Mouse (Mus musculus) R1 (cell line): ENCODE measurements at regions not wholly inside any gene's neighbourhood (a gene's known extent, or its start where the extent isn't known, plus 50 kb on each side); places are given as distances from the start of the nearest gene placed in this dataset.

ENCODE experiments used
- DNase-seq: peaks from one replicate; pipeline ENCODE4 v3.0.0-alpha.2; 2018; ENCODE audit warnings: low read depth, low spot score

- DNase-seq, result no peak
Measured at GRCm38 (mm10) chr11:64369516-64369915, 65.6 kb upstream of the Hs3st3a1 start.

DNA sequence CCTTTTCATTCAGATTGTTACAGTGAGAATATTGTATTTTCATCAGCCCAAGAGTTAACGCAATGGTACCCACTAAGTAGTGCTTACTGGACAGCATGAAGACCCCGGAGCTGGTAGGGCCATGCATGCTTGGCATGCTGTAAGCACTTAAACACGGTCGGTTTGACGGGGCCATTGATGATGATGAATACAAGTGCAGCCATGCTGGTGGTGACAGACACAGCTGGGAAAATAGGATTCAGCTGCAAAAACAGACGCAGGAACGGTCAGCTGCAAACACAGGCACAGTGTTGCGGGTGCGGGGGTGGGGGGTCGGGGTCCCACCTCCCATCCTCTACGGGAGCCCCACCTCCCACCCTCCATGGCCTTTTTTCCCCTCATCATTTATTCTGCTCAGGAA lies 99.7 kb upstream of the Hs3st3a1 start:
- DNase-seq, result no peak

GRCm38 (mm10) chr11:64332406-64332805 lies 102.7 kb upstream of the Hs3st3a1 start:
- no peak for DNase-seq

DNA sequence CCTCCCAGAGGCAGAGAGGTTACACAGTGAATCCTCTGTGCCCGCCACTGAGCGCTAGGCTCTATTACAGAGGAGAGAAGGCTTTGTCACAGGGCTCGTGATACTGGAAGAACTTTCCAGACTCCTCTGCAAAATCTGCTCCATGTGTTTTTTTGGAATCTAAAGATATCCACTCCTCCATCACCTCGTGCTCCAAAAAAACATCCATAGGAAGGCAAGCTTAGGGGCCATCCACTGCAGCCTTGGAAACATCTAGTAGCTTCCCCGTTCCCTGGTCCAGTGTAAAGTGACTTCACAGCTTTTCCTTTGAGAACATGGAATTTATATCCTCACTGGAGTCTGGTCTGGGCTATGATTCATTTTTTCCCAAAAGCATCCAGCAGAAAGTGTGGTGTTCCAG lies 103.3 kb upstream of the Hs3st3a1 start:
- DNase-seq, result no peak

DNA sequence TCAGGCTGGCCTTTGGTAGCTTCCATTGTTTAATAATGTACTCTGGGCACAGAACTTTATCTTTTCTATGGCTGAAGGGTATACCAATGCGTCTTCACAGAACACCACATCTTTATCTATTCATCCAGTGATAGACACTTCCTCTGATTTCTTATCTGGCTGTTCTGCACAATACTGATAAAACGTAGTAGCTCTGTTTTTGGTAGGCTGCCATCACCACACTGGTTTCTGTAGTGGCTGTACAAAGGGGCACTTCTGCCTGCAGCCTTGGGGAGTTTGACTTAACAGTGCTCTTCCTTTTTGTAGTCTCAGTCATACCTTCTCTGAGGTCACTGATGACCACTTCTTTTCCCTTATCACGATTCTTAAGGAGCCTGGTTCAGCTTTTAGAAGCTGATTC lies 106.0 kb upstream of the Hs3st3a1 start:
- no peak for DNase-seq

DNA sequence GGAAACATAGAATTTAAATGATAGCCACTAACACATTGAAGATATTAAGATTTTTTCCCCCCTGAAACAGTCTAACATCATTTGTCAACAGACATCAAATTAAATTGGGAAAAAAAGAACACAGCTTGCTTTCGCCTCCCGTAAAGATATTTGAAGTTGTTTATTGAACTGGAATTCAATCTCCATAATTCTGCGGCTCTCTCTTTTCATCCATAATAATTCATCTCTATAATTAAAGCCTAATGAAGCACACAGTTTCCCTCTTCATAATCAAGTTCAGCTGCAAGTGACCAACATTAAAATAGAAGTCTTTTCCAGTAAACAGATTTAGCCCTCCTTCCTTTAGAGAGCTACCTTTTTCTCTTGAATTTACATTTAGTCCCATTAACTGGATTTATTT lies 107.4 kb upstream of the Hs3st3a1 start:
- no peak for DNase-seq

DNA sequence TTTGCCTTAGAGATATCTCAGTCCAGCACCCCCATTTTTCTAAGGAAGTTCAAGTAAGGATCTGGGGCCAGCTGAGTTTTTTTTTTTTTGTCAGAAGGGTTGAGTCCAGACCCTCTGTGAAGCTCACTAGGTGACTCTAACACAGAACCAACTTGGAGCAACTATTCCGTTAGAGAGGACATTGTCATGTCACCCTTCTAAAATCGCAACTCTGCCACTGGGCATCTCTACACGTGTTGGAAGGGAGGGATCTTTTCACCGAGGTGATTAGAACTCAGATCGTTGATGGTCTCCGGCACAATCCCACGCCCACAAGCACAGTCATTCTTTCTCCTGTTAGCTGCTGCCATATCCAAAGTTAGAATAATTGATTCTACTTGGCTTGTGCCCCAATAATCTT lies 108.5 kb upstream of the Hs3st3a1 start:
- DNase-seq, result no peak

DNA sequence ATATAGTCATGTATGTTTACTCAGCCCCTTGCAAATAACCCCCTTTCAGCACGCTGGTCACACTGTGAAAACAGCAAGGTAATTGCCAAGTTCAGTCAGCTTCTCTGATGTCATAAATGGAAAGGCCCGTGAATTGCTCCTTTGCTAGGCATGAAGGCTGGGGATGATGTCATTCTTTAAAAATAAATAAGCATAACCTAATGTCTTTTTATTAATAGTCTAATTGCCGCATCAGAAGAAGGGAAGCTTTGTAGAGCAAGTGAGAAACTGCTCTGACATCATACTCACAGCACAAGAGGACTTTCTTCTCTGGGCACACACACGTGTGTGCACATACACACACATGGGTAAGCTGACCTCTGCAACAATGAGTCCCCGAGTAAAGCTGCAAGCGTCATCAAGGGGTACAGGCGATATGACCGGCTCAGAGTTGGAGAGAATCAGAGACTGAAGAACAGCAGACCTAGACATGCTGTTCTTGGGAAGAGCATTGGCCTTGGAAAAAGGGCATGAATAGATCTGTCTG lies 113.2 kb upstream of the Hs3st3a1 start:
- no peak for DNase-seq

- DNase-seq, result no peak
Measured at GRCm38 (mm10) chr11:64317458-64317857, 117.7 kb upstream of the Hs3st3a1 start.

GRCm38 (mm10) chr11:64314997-64315396 lies 120.1 kb upstream of the Hs3st3a1 start:
- no peak for DNase-seq

DNA sequence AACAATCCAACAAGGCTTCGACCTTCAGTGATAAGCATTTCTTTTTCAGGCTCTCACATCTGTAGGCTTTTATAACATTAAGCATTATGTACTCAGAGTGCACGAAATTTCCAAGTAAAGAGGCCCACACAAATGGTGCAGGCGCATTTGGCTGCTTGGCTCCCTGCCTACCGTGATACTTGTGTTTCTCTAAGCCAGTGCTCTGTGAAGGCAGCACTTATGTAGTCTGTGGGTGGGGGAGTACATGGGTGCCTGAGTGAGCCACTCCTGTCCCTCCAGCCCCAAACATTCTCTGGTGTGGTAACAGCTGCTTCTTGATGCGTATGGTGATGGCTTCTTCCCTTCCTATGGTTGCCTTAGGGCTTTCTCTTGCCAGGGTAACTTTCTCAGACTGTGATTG lies 121.9 kb upstream of the Hs3st3a1 start:
- DNase-seq, result no peak

GRCm38 (mm10) chr11:64309881-64310280 lies 125.3 kb upstream of the Hs3st3a1 start:
- no peak for DNase-seq

DNA sequence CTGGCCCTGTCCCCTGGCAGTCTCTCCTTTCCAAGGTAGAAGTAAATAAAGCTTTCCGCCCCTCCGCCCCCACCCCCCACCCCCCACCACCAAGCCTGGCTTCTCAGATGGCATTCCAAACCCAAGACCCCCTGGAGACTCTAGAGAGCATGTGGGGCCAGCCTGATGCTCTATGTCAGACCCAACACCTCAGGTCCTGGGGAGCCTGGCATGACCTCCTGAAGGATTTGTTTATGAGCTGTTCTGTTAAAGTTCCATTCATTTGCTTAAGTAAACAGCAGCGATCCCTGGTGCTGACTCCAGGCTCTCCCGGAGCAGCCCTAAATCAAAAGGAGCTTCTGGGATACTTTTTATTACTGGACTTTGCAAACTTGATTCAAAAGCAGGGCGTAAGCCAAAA lies 137.3 kb upstream of the Hs3st3a1 start:
- DNase-seq, result no peak

GRCm38 (mm10) chr11:64288236-64288635 lies 146.9 kb upstream of the Hs3st3a1 start:
- no peak for DNase-seq

DNA sequence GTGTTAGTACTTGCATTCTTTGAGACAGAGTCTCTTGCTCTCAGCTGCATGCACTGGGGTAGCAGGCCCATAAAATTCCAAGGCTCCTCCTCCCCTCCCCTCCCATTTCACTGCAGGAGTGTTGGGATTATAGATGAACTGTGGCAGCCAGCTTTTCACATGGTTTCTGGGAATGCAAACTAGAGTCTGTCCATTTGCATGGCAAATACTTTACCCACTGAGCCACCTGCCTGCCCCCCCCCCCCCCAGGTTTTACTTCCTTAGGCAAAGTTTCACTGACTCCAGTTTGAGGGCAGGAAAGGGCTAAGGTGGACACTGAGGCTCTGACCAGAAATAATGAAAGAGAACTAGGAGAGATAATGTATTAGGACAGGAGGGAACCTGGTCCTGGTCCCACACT lies 147.6 kb upstream of the Hs3st3a1 start:
- peak; percentile 6 for DNase-seq

GRCm38 (mm10) chr11:64281781-64282180 lies 153.4 kb upstream of the Hs3st3a1 start:
- DNase-seq, result no peak

DNA sequence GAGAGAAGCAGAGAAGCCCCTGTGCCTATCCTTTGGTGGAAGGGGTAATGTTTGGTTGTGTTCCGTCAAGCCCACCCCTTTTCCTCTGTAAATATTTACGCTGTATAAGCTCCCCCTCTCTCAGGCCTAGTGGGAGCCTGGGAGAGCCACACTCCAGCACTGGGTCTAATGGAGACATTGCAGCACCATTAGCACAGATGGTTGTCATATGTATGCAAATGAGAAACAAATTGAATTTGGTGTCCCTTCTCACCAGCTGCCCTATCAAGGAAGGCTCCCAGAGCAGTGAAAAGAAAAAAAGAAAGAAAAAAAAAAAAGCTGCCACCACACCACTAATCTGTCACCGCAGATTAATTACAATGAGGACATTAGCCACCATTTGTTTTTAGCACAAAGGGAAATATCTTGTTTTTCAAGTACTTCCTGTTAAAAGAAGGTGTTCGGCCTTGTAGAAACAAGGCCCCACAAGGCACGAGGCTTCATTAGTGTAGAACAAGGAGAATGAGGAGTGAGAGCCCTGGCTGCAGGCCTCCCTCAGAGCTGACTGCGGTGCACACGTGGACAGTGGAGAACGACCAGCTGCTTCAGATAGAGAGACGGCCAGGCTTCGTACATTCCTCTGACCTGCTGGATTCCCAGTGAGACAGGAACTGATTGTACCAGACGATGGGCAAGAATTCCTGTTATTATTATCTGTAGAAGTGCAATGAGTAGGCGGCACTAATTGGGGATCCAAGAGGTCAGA lies 156.7 kb upstream of the Hs3st3a1 start:
- no peak for DNase-seq

- DNase-seq, result no peak
Measured at GRCm38 (mm10) chr11:64273726-64274125, 161.4 kb upstream of the Hs3st3a1 start.

- DNase-seq, result no peak
Measured at GRCm38 (mm10) chr11:64273214-64273613, 161.9 kb upstream of the Hs3st3a1 start.

DNA sequence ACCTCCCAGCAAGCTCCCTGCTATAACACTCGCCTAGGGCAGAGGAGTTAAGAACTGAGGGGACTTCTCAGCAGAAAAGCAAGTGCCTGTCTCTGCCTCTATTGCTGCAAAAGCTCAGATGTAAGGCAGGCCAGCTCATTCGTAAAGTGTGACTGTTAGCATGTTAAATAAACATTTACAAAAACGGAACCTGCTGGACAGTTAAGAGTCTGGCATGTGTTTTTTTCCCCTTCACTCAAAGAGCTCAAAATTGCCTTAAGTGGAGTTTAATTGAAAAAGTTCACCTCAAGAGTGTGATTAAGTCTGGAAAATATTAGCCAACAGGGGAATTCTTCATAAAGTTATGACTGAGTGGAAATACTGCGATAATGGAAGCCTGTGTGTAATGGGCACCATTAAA lies 167.0 kb upstream of the Hs3st3a1 start:
- no peak for DNase-seq

GRCm38 (mm10) chr11:64267547-64267946 lies 167.6 kb upstream of the Hs3st3a1 start:
- DNase-seq, result no peak

GRCm38 (mm10) chr11:64253517-64254385 lies 174.5 kb upstream of the Cox10 start:
- DNase-seq, result no peak

- no peak for DNase-seq
Measured at GRCm38 (mm10) chr11:64236873-64237272, 157.6 kb upstream of the Cox10 start.
